Mouse (Mus musculus): ENCODE measurements around the gene Oxtr. TPM values are rescaled to one million over a fixed set of nuclear protein-coding genes. Genes with fewer than 3 reads are reported as not detected.

Oxtr gene
- polyA plus RNA-seq, 1 experiment from 2014 or later, result 1.9 TPM

- Histone ChIP-seq H3K9ac (replicated peaks; ENCODE audit: low read depth, low read length) (no peak overlapping the region), H3K4me3 (ENCODE audit: low read depth, low read length) (no peak overlapping the region), H3K9me3 (ENCODE audit: control insufficient read depth, low read length) (no peaks in the 10 kb centered on the region), H3K36me3 (ENCODE audit: control insufficient read depth, insufficient read depth, low read length) (no peaks in the 10 kb centered on the region), H3K27ac (ENCODE audit: low read depth, low read length) (no peak overlapping the region), H3K4me1 (ENCODE audit: control insufficient read depth, insufficient read depth, low read length) (no peaks in the 10 kb centered on the region), H3K4me2 (ENCODE audit: low read depth, low read length) (no peak overlapping the region), H3K27me3 (ENCODE audit: control insufficient read depth, insufficient read depth, low read length) (no peaks in the 10 kb centered on the region)
- 86% methylated on average over 2 of the region's 2 CpGs for WGBS
- ATAC-seq (ENCODE audit: low read depth), result no peak
Measured at GRCm38 (mm10) chr6:112507617-112508016, 17.9 kb upstream of the Oxtr start.

- no peaks in the 10 kb centered on the region for H3K9me3 ChIP-seq (ENCODE audit: control insufficient read depth, low read length)
- no peaks in the 10 kb centered on the region for H3K27me3 ChIP-seq (ENCODE audit: control insufficient read depth, insufficient read depth, low read length)
- H3K9ac ChIP-seq (replicated peaks; ENCODE audit: low read depth, low read length), result no peak overlapping the region
- no peaks in the 10 kb centered on the region for H3K36me3 ChIP-seq (ENCODE audit: control insufficient read depth, insufficient read depth, low read length)
- H3K4me1 ChIP-seq (ENCODE audit: control insufficient read depth, insufficient read depth, low read length), result no peaks in the 10 kb centered on the region
- 85% methylated on average over 2 of the region's 2 CpGs for WGBS
- no peak for ATAC-seq (ENCODE audit: low read depth)
- H3K27ac ChIP-seq (ENCODE audit: low read depth, low read length), result no peak overlapping the region
- H3K4me3 ChIP-seq (ENCODE audit: low read depth, low read length), result no peak overlapping the region
- no peak overlapping the region for H3K4me2 ChIP-seq (ENCODE audit: low read depth, low read length)
Measured at GRCm38 (mm10) chr6:112501156-112501555, 11.4 kb upstream of the Oxtr start.

DNA sequence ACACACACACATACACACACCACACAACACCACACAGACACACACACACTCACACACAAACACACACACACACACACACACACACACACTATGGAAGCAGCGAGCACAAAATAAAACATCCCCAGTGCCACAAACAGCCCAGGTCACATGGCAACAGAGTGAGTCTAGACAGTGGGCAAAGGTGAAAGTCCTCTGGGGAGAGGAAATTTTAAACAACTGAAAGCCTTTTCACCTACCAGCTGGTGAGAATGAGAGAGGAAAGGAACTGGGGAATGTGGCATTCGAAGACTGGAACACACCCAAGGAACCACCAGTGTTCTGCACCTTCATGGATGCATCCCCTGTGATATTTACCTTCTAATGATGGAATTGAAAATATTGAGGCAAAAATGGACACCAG, 9.7 kb upstream of the Oxtr start:
- Histone ChIP-seq H3K36me3 (ENCODE audit: control insufficient read depth, insufficient read depth, low read length) (no peaks in the 10 kb centered on the region), H3K4me2 (ENCODE audit: low read depth, low read length) (no peak overlapping the region), H3K4me3 (ENCODE audit: low read depth, low read length) (no peak overlapping the region), H3K4me1 (ENCODE audit: control insufficient read depth, insufficient read depth, low read length) (no peaks in the 10 kb centered on the region), H3K27me3 (ENCODE audit: control insufficient read depth, insufficient read depth, low read length) (no peaks in the 10 kb centered on the region), H3K9me3 (ENCODE audit: control insufficient read depth, low read length) (no peaks in the 10 kb centered on the region), H3K27ac (ENCODE audit: low read depth, low read length) (no peak overlapping the region), H3K9ac (replicated peaks; ENCODE audit: low read depth, low read length) (no peak overlapping the region)
- ATAC-seq (ENCODE audit: low read depth), result no peak
- 93% methylated on average over 2 of the region's 2 CpGs for WGBS

DNA sequence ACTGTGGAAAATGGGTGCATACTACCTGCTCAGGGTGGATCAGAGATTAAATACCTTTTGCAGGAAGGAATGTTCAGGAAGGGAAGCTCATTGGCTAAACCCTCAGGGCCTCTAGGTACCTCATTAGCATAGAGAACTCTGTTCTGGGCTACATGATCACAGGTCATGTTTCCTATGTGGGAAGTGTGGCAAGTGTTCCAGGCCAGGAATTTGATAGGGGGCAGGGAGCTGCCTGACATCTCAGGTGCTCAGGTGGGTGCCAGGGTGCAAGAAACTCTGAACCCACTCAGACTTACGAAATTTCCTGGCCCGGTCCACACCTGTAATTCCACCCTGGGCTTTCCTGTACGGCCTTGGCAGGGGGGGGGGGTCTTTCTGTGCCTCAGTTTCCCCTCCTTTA, 9.0 kb upstream of the Oxtr start:
- no peak overlapping the region for H3K4me3 ChIP-seq (ENCODE audit: low read depth, low read length)
- no peaks in the 10 kb centered on the region for H3K4me1 ChIP-seq (ENCODE audit: control insufficient read depth, insufficient read depth, low read length)
- ATAC-seq (ENCODE audit: low read depth), result no peak
- no peak overlapping the region for H3K4me2 ChIP-seq (ENCODE audit: low read depth, low read length)
- no peaks in the 10 kb centered on the region for H3K27me3 ChIP-seq (ENCODE audit: control insufficient read depth, insufficient read depth, low read length)
- H3K36me3 ChIP-seq (ENCODE audit: control insufficient read depth, insufficient read depth, low read length), result no peaks in the 10 kb centered on the region
- no peak overlapping the region for H3K27ac ChIP-seq (ENCODE audit: low read depth, low read length)
- 96% methylated on average over 3 of the region's 3 CpGs for WGBS
- H3K9me3 ChIP-seq (ENCODE audit: control insufficient read depth, low read length), result no peaks in the 10 kb centered on the region
- H3K9ac ChIP-seq (replicated peaks; ENCODE audit: low read depth, low read length), result no peak overlapping the region

- no peak overlapping the region for H3K27ac ChIP-seq (ENCODE audit: low read depth, low read length)
- H3K9me3 ChIP-seq (ENCODE audit: control insufficient read depth, low read length), result no peaks in the 10 kb centered on the region
- no peak overlapping the region for H3K4me2 ChIP-seq (ENCODE audit: low read depth, low read length)
- no peaks in the 10 kb centered on the region for H3K27me3 ChIP-seq (ENCODE audit: control insufficient read depth, insufficient read depth, low read length)
- no peak for ATAC-seq (ENCODE audit: low read depth)
- H3K4me1 ChIP-seq (ENCODE audit: control insufficient read depth, insufficient read depth, low read length), result no peaks in the 10 kb centered on the region
- H3K4me3 ChIP-seq (ENCODE audit: low read depth, low read length), result no peak overlapping the region
- H3K36me3 ChIP-seq (ENCODE audit: control insufficient read depth, insufficient read depth, low read length), result no peaks in the 10 kb centered on the region
- no peak overlapping the region for H3K9ac ChIP-seq (replicated peaks; ENCODE audit: low read depth, low read length)
- 87% methylated on average over 2 of the region's 2 CpGs for WGBS
Measured at GRCm38 (mm10) chr6:112497456-112497855, 7.7 kb upstream of the Oxtr start.

- Histone ChIP-seq H3K9ac (replicated peaks; ENCODE audit: low read depth, low read length) (no peak overlapping the region), H3K36me3 (ENCODE audit: control insufficient read depth, insufficient read depth, low read length) (no peaks in the 10 kb centered on the region), H3K4me2 (ENCODE audit: low read depth, low read length) (no peak overlapping the region), H3K27ac (ENCODE audit: low read depth, low read length) (no peak overlapping the region), H3K4me3 (ENCODE audit: low read depth, low read length) (no peak overlapping the region), H3K9me3 (ENCODE audit: control insufficient read depth, low read length) (no peaks in the 10 kb centered on the region), H3K27me3 (ENCODE audit: control insufficient read depth, insufficient read depth, low read length) (no peaks in the 10 kb centered on the region), H3K4me1 (ENCODE audit: control insufficient read depth, insufficient read depth, low read length) (no peaks in the 10 kb centered on the region)
- ATAC-seq (ENCODE audit: low read depth), result no peak
- WGBS, result 89% methylated on average over 8 of the region's 8 CpGs
Measured at GRCm38 (mm10) chr6:112496291-112497060, 6.7 kb upstream of the Oxtr start.

DNA sequence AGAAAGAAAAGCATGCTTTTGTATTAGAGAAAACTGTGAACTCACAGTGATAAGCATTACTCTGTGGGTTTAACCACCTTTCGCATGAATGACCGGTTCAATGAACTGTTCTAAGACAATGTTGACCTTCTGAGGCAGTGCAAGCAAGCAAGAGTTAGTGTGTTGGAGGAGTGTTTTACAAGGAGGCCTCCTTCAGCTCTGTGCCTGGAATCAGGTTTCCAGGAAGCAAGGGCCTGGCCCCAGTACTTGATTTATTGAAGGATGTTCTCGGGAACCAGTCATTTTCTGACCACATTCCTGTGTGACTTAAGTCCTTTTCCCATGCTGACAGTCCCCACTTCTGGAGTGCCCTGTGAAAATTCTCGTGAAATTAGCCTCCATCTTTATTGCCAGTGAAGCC, 5.5 kb upstream of the Oxtr start:
- Histone ChIP-seq H3K9ac (replicated peaks; ENCODE audit: low read depth, low read length) (no peak overlapping the region), H3K4me3 (ENCODE audit: low read depth, low read length) (no peak overlapping the region), H3K9me3 (ENCODE audit: control insufficient read depth, low read length) (no peaks in the 10 kb centered on the region), H3K4me2 (ENCODE audit: low read depth, low read length) (no peak overlapping the region), H3K36me3 (ENCODE audit: control insufficient read depth, insufficient read depth, low read length) (no peaks in the 10 kb centered on the region), H3K4me1 (ENCODE audit: control insufficient read depth, insufficient read depth, low read length) (no peaks in the 10 kb centered on the region), H3K27me3 (ENCODE audit: control insufficient read depth, insufficient read depth, low read length) (peaks cover 4% of the 10 kb centered on the region), H3K27ac (ENCODE audit: low read depth, low read length) (no peak overlapping the region)
- no peak for ATAC-seq (ENCODE audit: low read depth)
- 34% methylated on average over 4 of the region's 4 CpGs for WGBS

DNA sequence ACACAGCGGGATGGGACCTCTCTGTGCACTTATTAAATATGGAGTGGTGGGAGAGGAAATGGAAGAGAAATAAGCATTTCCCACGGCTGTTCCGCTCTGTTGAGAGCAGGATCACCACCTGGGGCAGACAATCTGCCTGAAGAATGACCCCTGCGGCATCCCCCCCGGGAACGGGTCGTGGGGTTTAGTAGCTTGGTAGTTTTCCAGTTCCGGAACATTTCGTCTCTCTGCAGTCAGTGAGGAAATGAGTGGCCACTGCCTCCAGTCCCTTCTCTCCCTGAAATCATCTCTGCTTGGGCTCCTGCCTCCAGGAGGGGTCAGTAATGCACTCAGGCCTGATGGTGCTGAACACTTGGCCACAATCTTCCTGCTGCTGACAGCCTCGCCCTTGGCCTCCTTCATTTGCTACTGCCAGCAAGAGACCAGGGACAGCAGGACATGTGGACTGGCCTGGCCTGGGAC, 4.9 kb upstream of the Oxtr start:
- ATAC-seq (ENCODE audit: low read depth), result no peak
- 62% methylated on average over 10 of the region's 10 CpGs for WGBS

DNA sequence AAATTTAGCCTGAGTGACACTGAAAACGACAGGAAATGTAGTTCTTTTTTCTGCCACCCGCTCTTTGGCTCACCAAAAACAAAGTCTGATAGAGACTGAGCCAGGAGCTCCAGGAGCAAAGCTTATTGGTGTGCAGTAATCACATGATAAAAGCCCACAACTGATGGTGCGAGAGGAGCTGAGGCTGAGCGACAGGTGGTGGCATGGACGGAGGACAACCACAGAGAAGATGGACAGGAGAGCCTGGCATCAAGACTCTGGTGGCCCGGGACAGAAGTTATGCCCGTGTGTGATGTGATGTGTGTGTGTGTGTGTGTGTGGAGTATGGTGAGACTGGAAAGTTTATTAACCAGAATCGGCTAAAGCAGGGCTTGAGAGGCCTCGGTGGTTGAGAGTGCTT, 3.6 kb upstream of the Oxtr start:
- Histone ChIP-seq H3K9me3 (ENCODE audit: control insufficient read depth, low read length) (no peaks in the 10 kb centered on the region), H3K4me3 (ENCODE audit: low read depth, low read length) (no peak overlapping the region), H3K4me1 (ENCODE audit: control insufficient read depth, insufficient read depth, low read length) (peaks cover 11% of the 10 kb centered on the region), H3K27me3 (ENCODE audit: control insufficient read depth, insufficient read depth, low read length) (peaks cover 21% of the 10 kb centered on the region), H3K9ac (replicated peaks; ENCODE audit: low read depth, low read length) (no peak overlapping the region), H3K27ac (ENCODE audit: low read depth, low read length) (no peak overlapping the region), H3K36me3 (ENCODE audit: control insufficient read depth, insufficient read depth, low read length) (no peaks in the 10 kb centered on the region), H3K4me2 (ENCODE audit: low read depth, low read length) (no peak overlapping the region)
- WGBS, result 91% methylated on average over 9 of the region's 9 CpGs
- no peak for ATAC-seq (ENCODE audit: low read depth)

More for the DNA sequence above, 4.9 kb upstream of the Oxtr start:
- Histone ChIP-seq H3K27ac (ENCODE audit: low read depth, low read length) (no peak overlapping the region), H3K9ac (replicated peaks; ENCODE audit: low read depth, low read length) (no peak overlapping the region), H3K27me3 (ENCODE audit: control insufficient read depth, insufficient read depth, low read length) (peaks cover 9% of the 10 kb centered on the region), H3K4me2 (ENCODE audit: low read depth, low read length) (no peak overlapping the region), H3K36me3 (ENCODE audit: control insufficient read depth, insufficient read depth, low read length) (no peaks in the 10 kb centered on the region), H3K4me3 (ENCODE audit: low read depth, low read length) (no peak overlapping the region), H3K9me3 (ENCODE audit: control insufficient read depth, low read length) (no peaks in the 10 kb centered on the region), H3K4me1 (ENCODE audit: control insufficient read depth, insufficient read depth, low read length) (peaks cover 2% of the 10 kb centered on the region)

Data from neural tube, embryonic 14.5 days (tissue).